Mouse (Mus musculus): ENCODE measurements around the gene Eps8.

DNA sequence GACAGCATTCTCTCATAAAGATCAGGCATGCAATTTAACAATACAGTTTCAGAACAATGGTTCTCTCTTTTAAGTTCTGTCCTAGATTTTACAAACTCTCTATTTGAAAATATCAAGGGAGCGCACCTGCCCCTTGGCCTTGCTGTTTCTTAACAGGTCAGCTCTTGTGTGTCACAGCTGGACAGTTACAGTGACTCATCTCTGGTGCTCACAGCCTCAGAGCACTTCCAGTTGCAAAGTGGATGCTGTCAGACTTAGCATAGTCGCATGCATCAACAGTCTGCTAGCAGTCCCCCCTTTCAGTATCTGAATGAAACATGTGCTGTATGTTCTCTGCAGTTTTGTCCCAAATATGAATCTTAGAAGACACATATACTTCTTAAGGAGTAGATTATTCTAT is 26.3 kb upstream of the Eps8 start:
- TF ChIP-seq ZNF384 (IDR thresholded peaks at IDR 0.05; ENCODE audit: low read depth, low read length) (no peak), CTCF (IDR thresholded peaks at IDR 0.05 in 2 of 3, conservative IDR thresholded peaks at IDR 0.05 in 1 of 3; ENCODE audit: control insufficient read depth in 1 of 3, insufficient read depth in 1 of 3, low read depth in 2 of 3, low read length in 3 of 3, poor library complexity in 1 of 3, severe bottlenecking in 1 of 3) (no peak), MXI1 (IDR thresholded peaks at IDR 0.05; ENCODE audit: low read depth, low read length) (no peak), MEF2A (IDR thresholded peaks at IDR 0.05; ENCODE audit: extremely low read depth, insufficient replicate concordance, low read depth, low read length, poor library complexity, severe bottlenecking) (no peak), POLR2AphosphoS2 (IDR thresholded peaks at IDR 0.05; ENCODE audit: low read length) (no peak), SMC3 (IDR thresholded peaks at IDR 0.05; ENCODE audit: low read depth, low read length) (no peak), USF1 (IDR thresholded peaks at IDR 0.05; ENCODE audit: low read depth, low read length) (no peak), NELFE (IDR thresholded peaks at IDR 0.05; ENCODE audit: low read depth, low read length) (no peak), BHLHE40 (IDR thresholded peaks at IDR 0.05; ENCODE audit: borderline replicate concordance, low read depth, low read length) (no peak), POLR2A (IDR thresholded peaks at IDR 0.05; ENCODE audit: control insufficient read depth in 1 of 2, insufficient read depth in 1 of 2, low read depth in 1 of 2, low read length in 2 of 2, poor library complexity in 1 of 2) (no peak), MYC (IDR thresholded peaks at IDR 0.05; ENCODE audit: low read depth, low read length) (no peak), POLR2AphosphoS5 (IDR thresholded peaks at IDR 0.05; ENCODE audit: borderline replicate concordance, low read depth, low read length) (no peak)
